Mouse (Mus musculus): ENCODE results near the gene Med16. TPM values are rescaled to one million over a fixed set of nuclear protein-coding genes. Genes with fewer than 3 reads are reported as not detected.
A peak's percentile ranks its signal among the peaks of the same experiment; 100 is the strongest.

Gene Med16
- total RNA-seq (2014; fragmentation: Nextera tagmentation) = 12.0 and 14.0 TPM in 2 replicates
- total RNA-seq (2017) = 10.4 and 12.2 TPM in 2 replicates
- 49.4 and 51.7 TPM in 2 replicates for polyA plus RNA-seq (2012)

- Histone ChIP-seq H3K27me3 (ENCODE audit: insufficient read depth, low read length) (no peaks in the 10 kb centered on the region), H3K4me1 (ENCODE audit: insufficient read depth, low read depth, low read length) (peaks cover 51% of the 10 kb centered on the region), H3K9me3 (replicated peaks) (no peaks in the 10 kb centered on the region), H3K4me3 (ENCODE audit: low read depth, low read length) (peak within 1 kb of the TSS; percentile 79), H3K36me3 (replicated peaks) (peaks cover 80% of the 10 kb centered on the region)
- ATAC-seq (ENCODE audit: extremely low read depth, insufficient number of reproducible peaks, low FRiP score, poor library complexity, severe bottlenecking) (peak; percentile 95), DNase-seq (ENCODE audit: low spot score) (peak; percentile 98)
- TF ChIP-seq GATA1 (IDR thresholded peaks at IDR 0.05; ENCODE audit: borderline replicate concordance, low read length) (no peak), CTCF (IDR thresholded peaks at IDR 0.05; ENCODE audit: low read depth, low read length) (no peak), POLR2AphosphoS5 (IDR thresholded peaks at IDR 0.05; ENCODE audit: insufficient replicate concordance, low read depth, low read length) (no peak), TAL1 (conservative IDR thresholded peaks at IDR 0.05; ENCODE audit: low read depth, low read length) (no peak), GATA2 (IDR thresholded peaks at IDR 0.05; ENCODE audit: borderline replicate concordance, low read depth, low read length) (no peak)
These were observed at the start of gene Med16 for GRCm38 (mm10) chr10:79908167-79909091. Gene Med16, minus strand, starts transcription at chr10:79908923.

GRCm38 (mm10) chr10:79958140-79958816 lies 49.6 kb upstream of the Med16 start:
- ATAC-seq (ENCODE audit: extremely low read depth, insufficient number of reproducible peaks, low FRiP score, poor library complexity, severe bottlenecking) (0 out of 2 replicates have a peak, but pooled peaks have one; percentile 10), DNase-seq (ENCODE audit: low spot score) (peak; percentile 71)
- H3K4me3 ChIP-seq (ENCODE audit: low read depth, low read length) = peak overlapping the region; percentile 62; the same call in 1 of the 2 replicates
- peaks cover 7% of the 10 kb centered on the region; the same call in 1 of the 2 replicates for H3K27me3 ChIP-seq (ENCODE audit: insufficient read depth, low read length)
- TF ChIP-seq CTCF (IDR thresholded peaks at IDR 0.05; ENCODE audit: low read depth, low read length) (peak; percentile 88), GATA2 (IDR thresholded peaks at IDR 0.05; ENCODE audit: borderline replicate concordance, low read depth, low read length) (no peak)
- peaks cover 45% of the 10 kb centered on the region for H3K4me1 ChIP-seq (ENCODE audit: insufficient read depth, low read depth, low read length)
- no peaks in the 10 kb centered on the region for H3K9me3 ChIP-seq (replicated peaks)
- H3K36me3 ChIP-seq (replicated peaks) = peaks cover 39% of the 10 kb centered on the region

- TF ChIP-seq GATA2 (IDR thresholded peaks at IDR 0.05; ENCODE audit: borderline replicate concordance, low read depth, low read length) (no peak), CTCF (IDR thresholded peaks at IDR 0.05; ENCODE audit: low read depth, low read length) (no peak), GATA1 (IDR thresholded peaks at IDR 0.05; ENCODE audit: borderline replicate concordance, low read length) (no peak), TAL1 (conservative IDR thresholded peaks at IDR 0.05; ENCODE audit: low read depth, low read length) (no peak), POLR2AphosphoS5 (IDR thresholded peaks at IDR 0.05; ENCODE audit: insufficient replicate concordance, low read depth, low read length) (no peak)
These were observed 48.0 kb upstream of the Med16 start for GRCm38 (mm10) chr10:79956643-79957154.

GRCm38 (mm10) chr10:79955691-79956090 lies 47.0 kb upstream of the Med16 start:
- no peak for ATAC-seq (ENCODE audit: extremely low read depth, insufficient number of reproducible peaks, low FRiP score, poor library complexity, severe bottlenecking)
- TF ChIP-seq CTCF (IDR thresholded peaks at IDR 0.05; ENCODE audit: low read depth, low read length) = no peak
- no peak for TF ChIP-seq GATA2 (IDR thresholded peaks at IDR 0.05; ENCODE audit: borderline replicate concordance, low read depth, low read length)
- no peak for TF ChIP-seq GATA1 (IDR thresholded peaks at IDR 0.05; ENCODE audit: borderline replicate concordance, low read length)
- no peak for TF ChIP-seq POLR2AphosphoS5 (IDR thresholded peaks at IDR 0.05; ENCODE audit: insufficient replicate concordance, low read depth, low read length)
- no peak for TF ChIP-seq TAL1 (conservative IDR thresholded peaks at IDR 0.05; ENCODE audit: low read depth, low read length)
- Histone ChIP-seq H3K4me1 (ENCODE audit: insufficient read depth, low read depth, low read length) (peaks cover 23% of the 10 kb centered on the region), H3K27me3 (ENCODE audit: insufficient read depth, low read length) (peaks cover 7% of the 10 kb centered on the region; the same call in 1 of the 2 replicates), H3K4me3 (ENCODE audit: low read depth, low read length) (no peak overlapping the region), H3K36me3 (replicated peaks) (peaks cover 37% of the 10 kb centered on the region), H3K9me3 (replicated peaks) (no peaks in the 10 kb centered on the region)
- DNase-seq (ENCODE audit: low spot score) = no peak

More at GRCm38 (mm10) chr10:79956643-79957154, 48.0 kb upstream of the Med16 start:
- peaks cover 37% of the 10 kb centered on the region for H3K36me3 ChIP-seq (replicated peaks)
- no peaks in the 10 kb centered on the region for H3K9me3 ChIP-seq (replicated peaks)
- DNase-seq (ENCODE audit: low spot score) (no peak), ATAC-seq (ENCODE audit: extremely low read depth, insufficient number of reproducible peaks, low FRiP score, poor library complexity, severe bottlenecking) (no peak)
- H3K4me1 ChIP-seq (ENCODE audit: insufficient read depth, low read depth, low read length) = peaks cover 33% of the 10 kb centered on the region
- H3K27me3 ChIP-seq (ENCODE audit: insufficient read depth, low read length) = peaks cover 7% of the 10 kb centered on the region; the same call in 1 of the 2 replicates
- no peak overlapping the region for H3K4me3 ChIP-seq (ENCODE audit: low read depth, low read length)

GRCm38 (mm10) chr10:79953946-79954345 lies 45.2 kb upstream of the Med16 start:
- Histone ChIP-seq H3K9me3 (replicated peaks) (no peaks in the 10 kb centered on the region), H3K27me3 (ENCODE audit: insufficient read depth, low read length) (peaks cover 7% of the 10 kb centered on the region; the same call in 1 of the 2 replicates), H3K4me1 (ENCODE audit: insufficient read depth, low read depth, low read length) (peaks cover 22% of the 10 kb centered on the region), H3K36me3 (replicated peaks) (peaks cover 53% of the 10 kb centered on the region), H3K4me3 (ENCODE audit: low read depth, low read length) (no peak overlapping the region)
- TF ChIP-seq POLR2AphosphoS5 (IDR thresholded peaks at IDR 0.05; ENCODE audit: insufficient replicate concordance, low read depth, low read length) = no peak
- TF ChIP-seq CTCF (IDR thresholded peaks at IDR 0.05; ENCODE audit: low read depth, low read length) = peak; percentile 65
- DNase-seq (ENCODE audit: low spot score) (no peak), ATAC-seq (ENCODE audit: extremely low read depth, insufficient number of reproducible peaks, low FRiP score, poor library complexity, severe bottlenecking) (no peak)

- peaks cover 82% of the 10 kb centered on the region for H3K36me3 ChIP-seq (replicated peaks)
- TF ChIP-seq TAL1 (conservative IDR thresholded peaks at IDR 0.05; ENCODE audit: low read depth, low read length) (no peak), CTCF (IDR thresholded peaks at IDR 0.05; ENCODE audit: low read depth, low read length) (no peak), POLR2AphosphoS5 (IDR thresholded peaks at IDR 0.05; ENCODE audit: insufficient replicate concordance, low read depth, low read length) (no peak), GATA1 (IDR thresholded peaks at IDR 0.05; ENCODE audit: borderline replicate concordance, low read length) (no peak), GATA2 (IDR thresholded peaks at IDR 0.05; ENCODE audit: borderline replicate concordance, low read depth, low read length) (no peak)
- DNase-seq (ENCODE audit: low spot score) = no peak
- no peak for ATAC-seq (ENCODE audit: extremely low read depth, insufficient number of reproducible peaks, low FRiP score, poor library complexity, severe bottlenecking)
- H3K9me3 ChIP-seq (replicated peaks) = no peaks in the 10 kb centered on the region
- H3K4me1 ChIP-seq (ENCODE audit: insufficient read depth, low read depth, low read length) = peaks cover 44% of the 10 kb centered on the region
- H3K4me3 ChIP-seq (ENCODE audit: low read depth, low read length) = no peak overlapping the region
- peaks cover under 1% of the 10 kb centered on the region; the same call in 1 of the 2 replicates for H3K27me3 ChIP-seq (ENCODE audit: insufficient read depth, low read length)
These were observed 41.9 kb upstream of the Med16 start for GRCm38 (mm10) chr10:79950661-79951060.
